Mouse (Mus musculus): ENCODE measurements around the gene Gsap.

GRCm38 (mm10) chr5:21295683-21296082, 109.6 kb downstream of the Gsap start:
- TF ChIP-seq CTCF (conservative IDR thresholded peaks at IDR 0.05; ENCODE audit: low read length) (no peak), NANOG (IDR thresholded peaks at IDR 0.05; ENCODE audit: borderline replicate concordance, low read length) (no peak), POU5F1 (IDR thresholded peaks at IDR 0.05; ENCODE audit: borderline replicate concordance, low read length) (no peak)
